Comparison of ENCODE assay signal across 28 mouse cellular contexts in genomic region chr6:30408276-30408675, GRCm38 (mm10).
"Had no signal": no experiment of that assay in that cellular context is flagged by ENCODE, and none has a peak within 500 bp of the region (broad histone marks: within the 10 kb centered on the region; RNA-seq: fewer than 3 reads in every experiment).

No protein-coding gene starts in this region.

- H3K4me1 ChIP-seq: embryonic facial prominence, embryonic 12.5 days had no signal

- DNase-seq: cerebellum, adult 2 months; cerebellum, adult 8-10 months; cerebellum, adult 9-10 months; cerebellum, adult 9-11 months; cerebellum, postnatal 10 days; cerebellum, postnatal 14 days; cerebellum, postnatal 25 days; cerebellum, postnatal 36 days; embryo, embryonic 11 days; forebrain, postnatal 0 days; gastrocnemius, adult 2 months; gastrocnemius, postnatal 10 days; gastrocnemius, postnatal 14 days; gastrocnemius, postnatal 25 days; gastrocnemius, postnatal 36 days; heart, adult 18-20 months; heart, adult 2 months had no signal

- H3K27me3 ChIP-seq: embryonic facial prominence, embryonic 12.5 days; embryonic facial prominence, embryonic 13.5 days; embryonic facial prominence, embryonic 15.5 days; forebrain, embryonic 12.5 days; forebrain, embryonic 13.5 days; forebrain, embryonic 15.5 days had no signal

- H3K36me3 ChIP-seq: forebrain, embryonic 12.5 days; forebrain, embryonic 15.5 days had no signal

- ATAC-seq: forebrain, embryonic 13.5 days; forebrain, embryonic 14.5 days; forebrain, embryonic 15.5 days; forebrain, embryonic 16.5 days; forebrain, postnatal 0 days had no signal

- H3K9me3 ChIP-seq: embryonic facial prominence, embryonic 10.5 days; embryonic facial prominence, embryonic 12.5 days; embryonic facial prominence, embryonic 13.5 days; embryonic facial prominence, embryonic 15.5 days; forebrain, embryonic 10.5 days; forebrain, embryonic 12.5 days; forebrain, embryonic 13.5 days; forebrain, embryonic 15.5 days had no signal

- H3K4me3 ChIP-seq: embryonic facial prominence, embryonic 10.5 days; embryonic facial prominence, embryonic 12.5 days; embryonic facial prominence, embryonic 13.5 days; embryonic facial prominence, embryonic 15.5 days; erythroblast, embryonic 14.5 days; forebrain, embryonic 10.5 days; forebrain, embryonic 12.5 days; forebrain, embryonic 13.5 days; forebrain, embryonic 15.5 days; gastrocnemius, adult 2 months; heart, adult 2 months had no signal

- H3K27ac ChIP-seq: embryonic facial prominence, embryonic 10.5 days; embryonic facial prominence, embryonic 12.5 days; embryonic facial prominence, embryonic 13.5 days; embryonic facial prominence, embryonic 15.5 days; forebrain, embryonic 10.5 days; forebrain, embryonic 12.5 days; forebrain, embryonic 13.5 days; forebrain, embryonic 15.5 days; gastrocnemius, adult 2 months; heart, adult 2 months had no signal

- H3K9ac ChIP-seq: embryonic facial prominence, embryonic 12.5 days; embryonic facial prominence, embryonic 13.5 days; embryonic facial prominence, embryonic 15.5 days; forebrain, embryonic 12.5 days; forebrain, embryonic 13.5 days; forebrain, embryonic 15.5 days; forebrain, postnatal 0 days had no signal

- H3K4me2 ChIP-seq: embryonic facial prominence, embryonic 12.5 days; embryonic facial prominence, embryonic 13.5 days; embryonic facial prominence, embryonic 15.5 days; forebrain, embryonic 12.5 days; forebrain, embryonic 13.5 days; forebrain, embryonic 15.5 days had no signal
